Mouse (Mus musculus) layer of hippocampus, postnatal 36 days (tissue): ENCODE measurements around the gene Rfx4. TPM values are rescaled to one million over a fixed set of nuclear protein-coding genes. Genes with fewer than 3 reads are reported as not detected.

Source experiments
- DNase-seq, 2 experiments: peaks; one replicate each; pipeline ENCODE4 v3.0.0; 2022
- total RNA-seq, 2 experiments: library from RNA; stranded (reverse); gene quantifications; 2 replicates each; pipeline ENCODE4 v1.2.3; 2021

Gene Rfx4
- total RNA-seq, 2 experiments from 2014 or later: 11.1 to 11.2 TPM

- DNase-seq: no peak
Measured at GRCm38 (mm10) chr10:84815676-84816436, 60.0 kb downstream of the Rfx4 start.

- DNase-seq: no peak
Measured at GRCm38 (mm10) chr10:84817086-84817869, 61.4 kb downstream of the Rfx4 start.

- DNase-seq: no peak
Measured at GRCm38 (mm10) chr10:84819669-84820068, 63.8 kb downstream of the Rfx4 start.

GRCm38 (mm10) chr10:84820230-84820629 lies 64.4 kb downstream of the Rfx4 start:
- DNase-seq: no peak

GRCm38 (mm10) chr10:84822741-84823151 lies 66.9 kb downstream of the Rfx4 start:
- no peak for DNase-seq

GRCm38 (mm10) chr10:84823621-84824020 lies 67.8 kb downstream of the Rfx4 start:
- no peak for DNase-seq

GRCm38 (mm10) chr10:84829009-84829408 lies 73.1 kb downstream of the Rfx4 start:
- DNase-seq: no peak

- DNase-seq: no peak
Measured at GRCm38 (mm10) chr10:84835596-84835995, 79.7 kb downstream of the Rfx4 start.

- no peak for DNase-seq
Measured at GRCm38 (mm10) chr10:84836104-84836503, 80.2 kb downstream of the Rfx4 start.

GRCm38 (mm10) chr10:84837355-84837754 lies 81.5 kb downstream of the Rfx4 start:
- DNase-seq: no peak

GRCm38 (mm10) chr10:84838850-84839473 lies 83.1 kb downstream of the Rfx4 start:
- DNase-seq: no peak

- no peak for DNase-seq
Measured at GRCm38 (mm10) chr10:84846638-84847037, 90.8 kb downstream of the Rfx4 start.

- DNase-seq: peak; percentile 75 to 81
Measured at GRCm38 (mm10) chr10:84851981-84852979, 96.4 kb downstream of the Rfx4 start.

GRCm38 (mm10) chr10:84854059-84854458 lies 98.2 kb downstream of the Rfx4 start:
- DNase-seq: no peak

GRCm38 (mm10) chr10:84855466-84855865 lies 99.6 kb downstream of the Rfx4 start:
- DNase-seq: no peak

- no peak for DNase-seq
Measured at GRCm38 (mm10) chr10:84858371-84858770, 102.5 kb downstream of the Rfx4 start.

GRCm38 (mm10) chr10:84858806-84859496 lies 103.1 kb downstream of the Rfx4 start:
- DNase-seq: no peak

GRCm38 (mm10) chr10:84859556-84860380 lies 103.9 kb downstream of the Rfx4 start:
- no peak for DNase-seq

- DNase-seq: no peak
Measured at GRCm38 (mm10) chr10:84863488-84863887, 107.6 kb downstream of the Rfx4 start.

GRCm38 (mm10) chr10:84867577-84867976 lies 111.7 kb downstream of the Rfx4 start:
- DNase-seq: no peak
